Mouse (Mus musculus) kidney, postnatal 0 days (tissue): ENCODE results near the gene BC003965. TPM values are rescaled to one million over a fixed set of nuclear protein-coding genes. Genes with fewer than 3 reads are reported as not detected.

Experiments
- ATAC-seq: fragments of 200-750 bp; cut with Nextera tagmentation; replicated peaks from 2 replicates; pipeline ENCODE4 v1.8.0; 2017; ENCODE audit warnings: low read depth, moderate number of reproducible peaks, moderate TSS enrichment, moderate library complexity; ENCODE audit not compliant: low FRiP score
- DNase-seq: peaks from one replicate; pipeline ENCODE4 v3.0.0-alpha.2; 2016; ENCODE audit warnings: low spot score
- H3K27ac ChIP-seq: fragments of 300-500 bp; sonication (generic); 2 replicates; pipeline ENCODE4 v1.5.1; 2014; ENCODE audit warnings: mild to moderate bottlenecking
- H3K27me3 ChIP-seq: fragments of 300-500 bp; sonication (generic); 2 replicates; pipeline ENCODE4 v1.6.1; 2014; ENCODE audit warnings: low read length, mixed read lengths; ENCODE audit not compliant: insufficient read depth
- H3K36me3 ChIP-seq: fragments of 300-500 bp; sonication (generic); 2 replicates; pipeline ENCODE4 v1.6.1; 2014; ENCODE audit warnings: low read length, mixed read lengths; ENCODE audit not compliant: insufficient read depth
- H3K4me1 ChIP-seq: fragments of 300-500 bp; sonication (generic); replicated peaks from 2 replicates; pipeline ENCODE4 v1.6.1; 2014; ENCODE audit warnings: antibody characterized with exemption, low read length, mixed read lengths; ENCODE audit not compliant: insufficient read depth
- H3K4me2 ChIP-seq: fragments of 300-500 bp; sonication (generic); 2 replicates; pipeline ENCODE4 v1.6.1; 2014; ENCODE audit warnings: mild to moderate bottlenecking, low read length, moderate library complexity, mixed read lengths
- H3K4me3 ChIP-seq: fragments of 300-500 bp; sonication (generic); replicated peaks from 2 replicates; pipeline ENCODE4 v1.5.1; 2014; ENCODE audit warnings: low read depth, low read length
- H3K9ac ChIP-seq: fragments of 300-500 bp; sonication (generic); 2 replicates; pipeline ENCODE4 v1.6.1; 2014; ENCODE audit warnings: low read depth, low read length
- H3K9me3 ChIP-seq: fragments of 300-500 bp; sonication (generic); replicated peaks from 2 replicates; pipeline ENCODE4 v1.6.1; 2016; ENCODE audit warnings: low read length, inconsistent platforms, mixed read lengths
- CTCF ChIP-seq: IDR thresholded peaks from 2 replicates; pipeline ENCODE4 v1.5.1; 2016; ENCODE audit warnings: antibody characterized with exemption, low read depth, mild to moderate bottlenecking, moderate library complexity
- WGBS: fragments of 180-500 bp; shearing (Covaris S2); extraction: QIAGEN DNeasy Blood & Tissue Kit; methylation state at CpG from one replicate; pipeline ENCODE4 v1.1.7; 2014; 5-methylcytosine and 5-hydroxymethylcytosine counted together
- polyA plus RNA-seq: library from polyadenylated mRNA; unstranded; fragments of >200 nt; fragmentation: Nextera tagmentation; extraction: Ambion mirVana; gene quantifications from 2 replicates; pipeline ENCODE4 v1.2.1, GENCODE M21; 2015

The BC003965 gene
- polyA plus RNA-seq, 1 experiment from 2014 or later: 32.1 TPM

GRCm38 (mm10) chr17:25210680-25211466 lies 26.5 kb downstream of the BC003965 start:
- no peak for TF ChIP-seq CTCF
- no peaks in the 10 kb centered on the region for H3K9me3 ChIP-seq
- DNase-seq: no peak
- H3K36me3 ChIP-seq: peaks cover 65% of the 10 kb centered on the region
- no peaks in the 10 kb centered on the region for H3K27me3 ChIP-seq
- WGBS: 73% methylated on average over 15 of the region's 15 CpGs
- ATAC-seq: no peak
- H3K4me1 ChIP-seq: no peaks in the 10 kb centered on the region
- H3K9ac ChIP-seq: no peak overlapping the region
- H3K4me2 ChIP-seq: no peak overlapping the region
- no peak overlapping the region for H3K4me3 ChIP-seq
- H3K27ac ChIP-seq: 0 out of 2 replicates have a peak overlapping the region, but pooled peaks have one; percentile 19

- DNase-seq: no peak
- Histone ChIP-seq H3K27me3 (no peaks in the 10 kb centered on the region), H3K36me3 (peaks cover 65% of the 10 kb centered on the region), H3K4me2 (no peak overlapping the region), H3K9ac (no peak overlapping the region), H3K4me3 (no peak overlapping the region), H3K4me1 (no peaks in the 10 kb centered on the region), H3K27ac (peak overlapping the region; percentile 19; the same call in 1 of the 2 replicates), H3K9me3 (no peaks in the 10 kb centered on the region)
- no peak for ATAC-seq
- 85% methylated on average over 4 of the region's 4 CpGs for WGBS
- no peak for TF ChIP-seq CTCF
Observed at GRCm38 (mm10) chr17:25211705-25212104, 27.4 kb downstream of the BC003965 start.

GRCm38 (mm10) chr17:25215431-25215830 lies 31.1 kb downstream of the BC003965 start:
- no peak for TF ChIP-seq CTCF
- 85% methylated on average over 3 of the region's 3 CpGs for WGBS
- ATAC-seq: no peak

GRCm38 (mm10) chr17:25218967-25219366 lies 34.6 kb downstream of the BC003965 start:
- no peaks in the 10 kb centered on the region for H3K27me3 ChIP-seq
- H3K27ac ChIP-seq: no peak overlapping the region
- peaks cover 35% of the 10 kb centered on the region for H3K36me3 ChIP-seq
- H3K4me2 ChIP-seq: no peak overlapping the region
- no peak for ATAC-seq
- 92% methylated on average over 9 of the region's 9 CpGs for WGBS
- peaks cover 8% of the 10 kb centered on the region; the same call in 1 of the 2 replicates for H3K4me1 ChIP-seq
- H3K9ac ChIP-seq: no peak overlapping the region
- TF ChIP-seq CTCF: no peak
- H3K4me3 ChIP-seq: no peak overlapping the region
- DNase-seq: no peak
- no peaks in the 10 kb centered on the region for H3K9me3 ChIP-seq

More at GRCm38 (mm10) chr17:25215431-25215830, 31.1 kb downstream of the BC003965 start:
- peaks cover 53% of the 10 kb centered on the region for H3K36me3 ChIP-seq
- no peak overlapping the region for H3K4me3 ChIP-seq
- H3K27me3 ChIP-seq: no peaks in the 10 kb centered on the region
- H3K9me3 ChIP-seq: no peaks in the 10 kb centered on the region
- no peaks in the 10 kb centered on the region for H3K4me1 ChIP-seq
- no peak overlapping the region for H3K9ac ChIP-seq
- H3K4me2 ChIP-seq: no peak overlapping the region
- H3K27ac ChIP-seq: no peak overlapping the region
- DNase-seq: no peak

GRCm38 (mm10) chr17:25219492-25220295 lies 35.3 kb downstream of the BC003965 start:
- Histone ChIP-seq H3K27me3 (no peaks in the 10 kb centered on the region), H3K27ac (no peak overlapping the region), H3K9me3 (no peaks in the 10 kb centered on the region), H3K4me2 (no peak overlapping the region), H3K4me3 (no peak overlapping the region), H3K9ac (no peak overlapping the region), H3K4me1 (peaks cover 8% of the 10 kb centered on the region; the same call in 1 of the 2 replicates), H3K36me3 (peaks cover 28% of the 10 kb centered on the region; the same call in 1 of the 2 replicates)
- 91% methylated on average over 15 of the region's 15 CpGs for WGBS
- DNase-seq (no peak), ATAC-seq (no peak)
- no peak for TF ChIP-seq CTCF

- Histone ChIP-seq H3K9me3 (no peaks in the 10 kb centered on the region), H3K4me2 (no peak overlapping the region), H3K27me3 (no peaks in the 10 kb centered on the region), H3K9ac (no peak overlapping the region), H3K4me1 (peaks cover 8% of the 10 kb centered on the region; the same call in 1 of the 2 replicates), H3K4me3 (no peak overlapping the region), H3K36me3 (peaks cover 19% of the 10 kb centered on the region; the same call in 1 of the 2 replicates), H3K27ac (no peak overlapping the region)
- 76% methylated on average over 1 of the region's 1 CpGs for WGBS
- no peak for ATAC-seq
- no peak for DNase-seq
- no peak for TF ChIP-seq CTCF
Observed at GRCm38 (mm10) chr17:25220746-25221145, 36.4 kb downstream of the BC003965 start.
